Mouse (Mus musculus): ENCODE data around the gene Gm20388. TPM values are rescaled to one million over a fixed set of nuclear protein-coding genes. Genes with fewer than 3 reads are reported as not detected.

The Gm20388 gene
- total RNA-seq, 1 experiment = 27.0 TPM

DNA sequence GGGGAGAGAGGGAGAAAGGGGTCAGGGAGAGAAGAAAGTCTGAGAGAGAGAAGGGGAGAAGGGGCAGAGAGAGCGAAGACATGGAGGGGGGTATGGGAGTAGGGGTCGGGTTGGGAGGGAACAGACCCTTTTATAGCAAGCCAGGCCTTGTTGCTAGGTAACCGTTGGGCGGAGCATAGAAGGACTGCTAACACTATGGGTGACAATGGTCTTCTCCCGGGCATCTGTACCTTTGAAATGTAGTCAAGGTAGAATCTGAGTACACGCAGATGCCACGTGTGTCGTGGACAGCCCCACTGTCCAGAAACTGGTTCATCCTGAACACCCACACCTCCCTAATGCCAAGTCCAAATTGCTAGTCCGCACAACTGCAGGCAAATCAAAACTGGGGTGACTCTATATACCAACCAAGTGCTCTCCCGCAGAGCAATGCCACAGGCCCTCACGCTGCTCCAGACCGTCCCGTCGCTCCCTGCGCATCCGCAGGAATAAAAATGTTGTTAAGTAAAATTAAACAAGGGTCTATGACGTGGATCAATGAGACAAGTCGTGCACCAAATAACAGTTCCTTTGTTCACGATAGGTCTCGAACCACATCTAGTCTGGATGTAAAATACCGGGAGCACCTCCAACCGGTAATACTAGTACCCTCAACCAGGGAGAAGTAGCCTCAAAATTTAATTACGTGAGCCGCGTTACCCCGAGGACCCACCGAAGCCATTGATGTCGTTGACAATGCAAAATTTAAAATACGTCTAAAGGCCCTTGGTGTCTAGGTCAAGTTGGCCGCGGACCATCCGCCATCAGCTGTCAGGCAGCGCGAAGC is 3566.5 kb downstream of the Gm20388 start:
- peaks cover 5 to 7% of the 10 kb centered on the region in 2 experiments; a peak in 3 of 4 replicates for H3K4me1 ChIP-seq (ENCODE audit: control insufficient read depth in 2 of 2, insufficient read depth in 2 of 2, low read length in 2 of 2, poor library complexity in 1 of 2)
- H3K9ac ChIP-seq (ENCODE audit: insufficient read depth, low read depth, low read length, poor library complexity, severe bottlenecking) = peak overlapping the region; percentile 99
- peak overlapping the region; percentile 82 to 96 for H3K4me3 ChIP-seq (ENCODE audit: insufficient read depth in 1 of 2, low read depth in 1 of 2, low read length in 2 of 2, poor library complexity in 1 of 2, severe bottlenecking in 1 of 2)
- TF ChIP-seq ZNF384 (IDR thresholded peaks at IDR 0.05; ENCODE audit: low read depth, low read length) (no peak), CHD2 (IDR thresholded peaks at IDR 0.05; ENCODE audit: low read depth, low read length) (no peak), ZC3H11A (IDR thresholded peaks at IDR 0.05; ENCODE audit: borderline replicate concordance, low read depth, low read length) (no peak), HCFC1 (IDR thresholded peaks at IDR 0.05; ENCODE audit: borderline replicate concordance, insufficient read depth, low read length) (no peak), MAFK (IDR thresholded peaks at IDR 0.05; ENCODE audit: insufficient read depth, low read depth, low read length) (no peak)
- no peak overlapping the region for H3K27ac ChIP-seq (ENCODE audit: insufficient read depth, low read depth, low read length, poor library complexity, severe bottlenecking)
- H3K9me3 ChIP-seq (ENCODE audit: control insufficient read depth, insufficient read depth, low read depth, low read length) = no peaks in the 10 kb centered on the region
- H3K36me3 ChIP-seq (ENCODE audit: control insufficient read depth, insufficient read depth, low read length, poor library complexity, severe bottlenecking) = peaks cover 8% of the 10 kb centered on the region
- no peak for DNase-seq (ENCODE audit: low read depth, low spot score)
- in situ Hi-C loops (cut with MboI; ENCODE audit: low sequenced_read_pairs in 2 of 2, unreplicated experiment in 2 of 2) = no loop called here

DNA sequence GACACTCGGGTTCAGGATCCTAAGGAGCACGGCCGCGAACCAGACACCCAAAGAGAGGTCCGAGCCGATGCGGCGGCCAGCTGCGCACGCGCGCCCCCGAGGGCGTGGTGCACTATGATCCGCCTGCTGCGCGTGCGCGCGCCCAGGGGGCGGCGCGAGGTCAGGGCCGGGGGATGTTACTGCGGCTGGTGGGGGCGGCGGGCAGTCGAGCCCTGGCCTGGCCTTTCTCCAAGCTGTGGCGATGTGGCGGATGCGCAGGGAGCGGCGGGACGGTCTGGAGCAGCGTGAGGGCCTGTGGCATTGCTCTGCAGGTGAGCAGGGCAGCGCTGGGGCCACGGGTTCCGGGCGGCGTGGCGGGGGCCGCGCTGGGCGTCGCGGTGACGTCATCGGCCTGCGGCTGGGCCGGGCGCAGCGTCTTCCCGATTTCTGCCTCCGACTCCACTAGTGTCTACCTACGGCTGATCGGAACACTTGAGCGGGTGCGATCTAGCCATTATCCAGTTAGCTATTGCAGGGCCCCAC is 3567.2 kb downstream of the Gm20388 start, which contains the start of gene Afg3l1:
Gene Afg3l1 (plus strand): TSS at position 167 of the 522 bp plus-strand sequence.
- no peak for DNase-seq (ENCODE audit: low read depth, low spot score)
- H3K27ac ChIP-seq (ENCODE audit: insufficient read depth, low read depth, low read length, poor library complexity, severe bottlenecking) = peak within 1 kb of the TSS; percentile 97
- in situ Hi-C loops (cut with MboI; ENCODE audit: low sequenced_read_pairs in 2 of 2, unreplicated experiment in 2 of 2) = no loop called here
- peaks cover 10% of the 10 kb centered on the region for H3K36me3 ChIP-seq (ENCODE audit: control insufficient read depth, insufficient read depth, low read length, poor library complexity, severe bottlenecking)
- H3K4me1 ChIP-seq (ENCODE audit: control insufficient read depth in 2 of 2, insufficient read depth in 2 of 2, low read length in 2 of 2, poor library complexity in 1 of 2) = peaks cover 5 to 7% of the 10 kb centered on the region in 2 experiments; a peak in 3 of 4 replicates
- H3K4me3 ChIP-seq (ENCODE audit: insufficient read depth in 1 of 2, low read depth in 1 of 2, low read length in 2 of 2, poor library complexity in 1 of 2, severe bottlenecking in 1 of 2) = peak within 1 kb of the TSS; percentile 82 to 96
- TF ChIP-seq ZC3H11A (IDR thresholded peaks at IDR 0.05; ENCODE audit: borderline replicate concordance, low read depth, low read length) (no peak), HCFC1 (IDR thresholded peaks at IDR 0.05; ENCODE audit: borderline replicate concordance, insufficient read depth, low read length) (peak; percentile 70; the same call in 1 of the 2 replicates), CHD2 (IDR thresholded peaks at IDR 0.05; ENCODE audit: low read depth, low read length) (no peak), ZNF384 (IDR thresholded peaks at IDR 0.05; ENCODE audit: low read depth, low read length) (no peak), MAFK (IDR thresholded peaks at IDR 0.05; ENCODE audit: insufficient read depth, low read depth, low read length) (no peak)
- peak within 1 kb of the TSS; percentile 99 for H3K9ac ChIP-seq (ENCODE audit: insufficient read depth, low read depth, low read length, poor library complexity, severe bottlenecking)
- H3K9me3 ChIP-seq (ENCODE audit: control insufficient read depth, insufficient read depth, low read depth, low read length) = no peaks in the 10 kb centered on the region

DNA sequence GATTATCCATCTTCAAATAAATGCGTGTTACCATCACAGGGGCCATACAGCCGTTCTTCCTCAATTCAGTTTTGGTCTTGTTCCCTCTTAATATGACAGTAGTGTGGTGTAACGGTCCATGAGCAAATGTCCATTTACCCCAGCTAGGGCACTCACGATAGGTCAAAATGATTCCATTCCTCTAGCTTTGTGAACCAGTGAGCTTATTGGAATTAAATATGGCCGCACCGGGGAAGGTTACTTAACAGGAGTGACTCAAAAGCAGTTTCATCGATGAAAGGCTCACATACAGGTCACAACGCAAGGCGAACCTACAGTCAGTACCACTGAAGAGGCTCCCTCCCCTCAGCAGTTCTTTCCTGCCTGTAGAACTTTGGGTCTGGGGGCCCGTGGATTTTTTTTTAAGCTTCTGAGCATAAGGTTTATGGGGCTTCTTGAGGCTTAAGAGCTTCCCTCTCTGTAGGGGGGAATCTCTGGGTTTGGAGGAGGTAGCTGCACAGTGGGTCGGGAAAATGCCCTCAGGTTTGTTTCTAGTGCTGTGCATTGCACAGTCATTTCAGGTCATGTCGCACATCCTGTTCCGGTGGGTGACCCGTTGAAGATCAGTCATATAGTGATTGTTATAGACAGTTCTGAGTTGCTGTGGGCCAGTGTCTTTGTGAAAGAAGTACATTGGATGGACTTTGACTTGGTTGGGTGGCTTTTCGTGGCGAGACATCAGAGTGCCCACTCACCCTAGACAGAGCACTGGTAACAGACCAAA is 3568.0 kb downstream of the Gm20388 start:
- TF ChIP-seq ZNF384 (IDR thresholded peaks at IDR 0.05; ENCODE audit: low read depth, low read length) (no peak), ZC3H11A (IDR thresholded peaks at IDR 0.05; ENCODE audit: borderline replicate concordance, low read depth, low read length) (no peak), MAFK (IDR thresholded peaks at IDR 0.05; ENCODE audit: insufficient read depth, low read depth, low read length) (no peak), HCFC1 (IDR thresholded peaks at IDR 0.05; ENCODE audit: borderline replicate concordance, insufficient read depth, low read length) (no peak), CHD2 (IDR thresholded peaks at IDR 0.05; ENCODE audit: low read depth, low read length) (no peak)

DNA sequence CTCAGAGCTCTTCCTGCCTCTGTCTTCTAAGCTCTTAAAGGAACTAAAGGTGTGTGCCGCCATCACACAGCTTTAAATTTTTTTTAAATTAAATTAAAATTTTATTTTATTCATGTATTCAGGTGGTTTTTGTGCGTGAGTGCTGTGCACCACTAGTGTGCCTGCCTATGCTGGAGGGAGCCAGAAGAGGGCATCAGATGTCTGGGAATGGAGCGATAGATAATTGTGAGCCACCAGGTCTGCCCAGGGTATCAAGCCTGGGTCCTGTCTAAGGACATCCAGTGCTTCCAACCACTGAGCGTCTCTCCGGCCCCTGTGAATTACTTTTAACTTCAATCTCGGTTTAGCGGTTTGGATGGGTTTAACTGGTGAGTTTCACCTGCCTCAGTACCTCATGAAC is 3572.0 kb downstream of the Gm20388 start:
- in situ Hi-C loops (cut with MboI; ENCODE audit: low sequenced_read_pairs in 2 of 2, unreplicated experiment in 2 of 2) = no loop called here
- H3K9me3 ChIP-seq (ENCODE audit: control insufficient read depth, insufficient read depth, low read depth, low read length) = no peaks in the 10 kb centered on the region

More for the DNA sequence above, 3568.0 kb downstream of the Gm20388 start:
- Histone ChIP-seq H3K9ac (ENCODE audit: insufficient read depth, low read depth, low read length, poor library complexity, severe bottlenecking) (peak overlapping the region; percentile 99), H3K27ac (ENCODE audit: insufficient read depth, low read depth, low read length, poor library complexity, severe bottlenecking) (no peak overlapping the region), H3K4me3 (ENCODE audit: insufficient read depth in 1 of 2, low read depth in 1 of 2, low read length in 2 of 2, poor library complexity in 1 of 2, severe bottlenecking in 1 of 2) (peak overlapping the region; percentile 82 to 96), H3K36me3 (ENCODE audit: control insufficient read depth, insufficient read depth, low read length, poor library complexity, severe bottlenecking) (peaks cover 10% of the 10 kb centered on the region), H3K4me1 (ENCODE audit: control insufficient read depth in 2 of 2, insufficient read depth in 2 of 2, low read length in 2 of 2, poor library complexity in 1 of 2) (peaks cover 5 to 7% of the 10 kb centered on the region in 2 experiments; a peak in 3 of 4 replicates), H3K9me3 (ENCODE audit: control insufficient read depth, insufficient read depth, low read depth, low read length) (no peaks in the 10 kb centered on the region)
- no peak for DNase-seq (ENCODE audit: low read depth, low spot score)
- in situ Hi-C loops (cut with MboI; ENCODE audit: low sequenced_read_pairs in 2 of 2, unreplicated experiment in 2 of 2) = no loop called here

More for the DNA sequence above, 3572.0 kb downstream of the Gm20388 start:
- H3K36me3 ChIP-seq (ENCODE audit: control insufficient read depth, insufficient read depth, low read length, poor library complexity, severe bottlenecking) = peaks cover 28% of the 10 kb centered on the region
- TF ChIP-seq CHD2 (IDR thresholded peaks at IDR 0.05; ENCODE audit: low read depth, low read length) (no peak), MAFK (IDR thresholded peaks at IDR 0.05; ENCODE audit: insufficient read depth, low read depth, low read length) (no peak), ZNF384 (IDR thresholded peaks at IDR 0.05; ENCODE audit: low read depth, low read length) (no peak)
- no peak overlapping the region for H3K27ac ChIP-seq (ENCODE audit: insufficient read depth, low read depth, low read length, poor library complexity, severe bottlenecking)
- no peak overlapping the region for H3K9ac ChIP-seq (ENCODE audit: insufficient read depth, low read depth, low read length, poor library complexity, severe bottlenecking)
- H3K4me3 ChIP-seq (ENCODE audit: insufficient read depth in 1 of 2, low read depth in 1 of 2, low read length in 2 of 2, poor library complexity in 1 of 2, severe bottlenecking in 1 of 2) = no peak overlapping the region
- peaks cover 4 to 5% of the 10 kb centered on the region in 2 experiments; a peak in 3 of 4 replicates for H3K4me1 ChIP-seq (ENCODE audit: control insufficient read depth in 2 of 2, insufficient read depth in 2 of 2, low read length in 2 of 2, poor library complexity in 1 of 2)
- no peak for DNase-seq (ENCODE audit: low read depth, low spot score)
